Mouse (Mus musculus) MEL (cell line): ENCODE data around the gene Prm1. TPM values are rescaled to one million over a fixed set of nuclear protein-coding genes. Genes with fewer than 3 reads are reported as not detected.

Source experiments
- DNase-seq: peaks from one replicate; pipeline ENCODE4 v3.0.0; 2011; ENCODE audit warnings: low read depth, low spot score
- H3K27ac ChIP-seq: 2 replicates; pipeline ENCODE4 v1.5.1; 2012; ENCODE audit warnings: low read depth, mild to moderate bottlenecking, control low read depth, low read length, moderate library complexity; ENCODE audit not compliant: control insufficient read depth
- H3K27me3 ChIP-seq, 2 experiments: fragments of 150-350 bp in 1 of 2; sonication (generic) in 1 of 2; 2 replicates each; pipeline ENCODE4 v1.6.1; 2012; ENCODE audit warnings: low read length in 2 of 2, mild to moderate bottlenecking in 2 of 2, improper control_type of control experiment in 1 of 2, moderate library complexity in 1 of 2; ENCODE audit not compliant: insufficient read depth in 2 of 2, control insufficient read depth in 1 of 2
- H3K36me3 ChIP-seq, 2 experiments: 2 replicates each; pipeline ENCODE4 v1.6.1; 2012 to 2014; ENCODE audit warnings: low read length in 2 of 2, improper control_type of control experiment in 1 of 2, inconsistent platforms in 1 of 2, mild to moderate bottlenecking in 1 of 2; ENCODE audit not compliant: insufficient read depth in 2 of 2, control insufficient read depth in 1 of 2
- H3K4me1 ChIP-seq, 2 experiments: fragments of 150-350 bp in 1 of 2; sonication (generic) in 1 of 2; 2 replicates each; pipeline ENCODE4 v1.6.1; 2012; ENCODE audit warnings: low read length in 2 of 2, improper control_type of control experiment in 1 of 2, mild to moderate bottlenecking in 1 of 2; ENCODE audit not compliant: insufficient read depth in 2 of 2, control insufficient read depth in 1 of 2
- H3K4me3 ChIP-seq, 2 experiments: fragments of 150-350 bp in 1 of 2; sonication (generic) in 1 of 2; 2 replicates each; pipeline ENCODE4 v1.5.1; 2012; ENCODE audit warnings: low read depth in 2 of 2, low read length in 2 of 2, mild to moderate bottlenecking in 2 of 2, moderate library complexity in 2 of 2, control low read depth in 1 of 2, improper control_type of control experiment in 1 of 2; ENCODE audit not compliant: control insufficient read depth in 1 of 2, insufficient read depth in 1 of 2
- H3K79me2 ChIP-seq: 2 replicates; pipeline ENCODE4 v1.6.1; 2012; ENCODE audit warnings: mild to moderate bottlenecking, low read length, moderate library complexity; ENCODE audit not compliant: control insufficient read depth, poor library complexity, insufficient read depth
- H3K9ac ChIP-seq: 2 replicates; pipeline ENCODE4 v1.6.1; 2012; ENCODE audit warnings: low read depth, mild to moderate bottlenecking, control low read depth, low read length, moderate library complexity; ENCODE audit not compliant: control insufficient read depth, poor library complexity, severe bottlenecking
- H3K9me3 ChIP-seq: fragments of 150-350 bp; sonication (generic); replicated peaks from 2 replicates; pipeline ENCODE4 v1.6.1; 2012; ENCODE audit warnings: mild to moderate bottlenecking, low read length, improper control_type of control experiment, moderate library complexity; ENCODE audit not compliant: insufficient read depth
- EP300 ChIP-seq, 2 experiments: IDR thresholded peaks; 2 replicates each; pipeline ENCODE4 v1.6.1; 2011; ENCODE audit warnings: improper control_type of control experiment in 2 of 2, low read length in 2 of 2, low read depth in 1 of 2, mild to moderate bottlenecking in 1 of 2
- MAFK ChIP-seq: IDR thresholded peaks from 2 replicates; pipeline ENCODE4 v1.6.1; 2011; ENCODE audit warnings: low read depth, mild to moderate bottlenecking, low read length, improper control_type of control experiment, borderline replicate concordance
- MAX ChIP-seq: IDR thresholded peaks from 2 replicates; pipeline ENCODE4 v1.6.1; 2011; ENCODE audit warnings: low read length, improper control_type of control experiment
- MAZ ChIP-seq: IDR thresholded peaks from 2 replicates; pipeline ENCODE4 v1.6.1; 2012; ENCODE audit warnings: low read depth, mild to moderate bottlenecking, inconsistent platforms, low read length, improper control_type of control experiment
- MEF2A ChIP-seq: IDR thresholded peaks from 2 replicates; pipeline ENCODE4 v1.6.1; 2014; ENCODE audit warnings: low read depth, mild to moderate bottlenecking, inconsistent platforms, low read length, improper control_type of control experiment; ENCODE audit not compliant: poor library complexity, insufficient replicate concordance, severe bottlenecking; ENCODE audit errors: extremely low read depth
- MXI1 ChIP-seq: IDR thresholded peaks from 2 replicates; pipeline ENCODE4 v1.6.1; 2011; ENCODE audit warnings: mild to moderate bottlenecking, low read depth, low read length, improper control_type of control experiment
- MYC ChIP-seq: IDR thresholded peaks from 2 replicates; pipeline ENCODE4 v1.6.1; 2011; ENCODE audit warnings: low read depth, mild to moderate bottlenecking, low read length, improper control_type of control experiment, moderate library complexity
- NELFE ChIP-seq: IDR thresholded peaks from 2 replicates; pipeline ENCODE4 v1.6.1; 2011; ENCODE audit warnings: low read depth, low read length, improper control_type of control experiment
- RAD21 ChIP-seq: IDR thresholded peaks from 2 replicates; pipeline ENCODE4 v1.6.1; 2011; ENCODE audit warnings: mild to moderate bottlenecking, low read depth, low read length, improper control_type of control experiment
- SIN3A ChIP-seq: IDR thresholded peaks from 2 replicates; pipeline ENCODE4 v1.6.1; 2012; ENCODE audit warnings: low read length, improper control_type of control experiment, inconsistent platforms
- TAL1 ChIP-seq: IDR thresholded peaks from 2 replicates; pipeline ENCODE4 v1.6.1; 2012; ENCODE audit warnings: mild to moderate bottlenecking, inconsistent platforms, low read length, moderate library complexity, mixed read lengths
- USF2 ChIP-seq, 2 experiments: IDR thresholded peaks; 2 replicates each; pipeline ENCODE4 v1.6.1; 2011 to 2012; ENCODE audit warnings: improper control_type of control experiment in 2 of 2, low read length in 2 of 2, borderline replicate concordance in 1 of 2, inconsistent platforms in 1 of 2, low read depth in 1 of 2, mild to moderate bottlenecking in 1 of 2; ENCODE audit not compliant: insufficient read depth in 1 of 2
- ZC3H11A ChIP-seq: IDR thresholded peaks from 2 replicates; pipeline ENCODE4 v1.6.1; 2012; ENCODE audit warnings: low read depth, mild to moderate bottlenecking, inconsistent platforms, low read length, improper control_type of control experiment
- ZKSCAN1 ChIP-seq: IDR thresholded peaks from 2 replicates; pipeline ENCODE4 v1.6.1; 2012; ENCODE audit warnings: low read depth, mild to moderate bottlenecking, inconsistent platforms, low read length, improper control_type of control experiment, moderate library complexity
- ZNF384 ChIP-seq: IDR thresholded peaks from 2 replicates; pipeline ENCODE4 v1.6.1; 2012; ENCODE audit warnings: low read depth, mild to moderate bottlenecking, inconsistent platforms, low read length, improper control_type of control experiment
- polyA plus RNA-seq, 2 experiments: library from polyadenylated mRNA; stranded (reverse) in 1 of 2; unstranded in 1 of 2; fragments of >175 nt in 1 of 2; fragments of >200 nt in 1 of 2; gene quantifications; 2 replicates each; pipeline versions ENCODE4 v1.2.1 to v1.2.4; 2012; ENCODE audit warnings: low replicate concordance in 2 of 2, low read depth in 1 of 2; ENCODE audit not compliant: insufficient read length in 2 of 2, insufficient read depth in 1 of 2, missing spikeins in 1 of 2
- total RNA-seq: library from RNA; depleted of rRNA; stranded (reverse); fragments of 300-350 nt; gene quantifications from 2 replicates; pipeline ENCODE4 v1.2.3, GENCODE M21; 2012

Gene Prm1
- total and polyA plus RNA-seq, 3 experiments, result not detected

GRCm38 (mm10) chr16:10783883-10784792 is 21.5 kb downstream of the Prm1 start:
- Histone ChIP-seq H3K9ac (peak overlapping the region; percentile 56), H3K4me3 (peak overlapping the region; percentile 70 to 95; a peak in 3 of 4 replicates)
- TF ChIP-seq MAZ, result no peak
- TF ChIP-seq MAX, result no peak
- no peak for TF ChIP-seq MYC
- no peak for TF ChIP-seq ZNF384
- no peak for TF ChIP-seq NELFE
- TF ChIP-seq USF2 (IDR thresholded peaks at IDR 0.05; ENCODE audit: borderline replicate concordance in 1 of 2, insufficient read depth in 1 of 2, low read depth in 1 of 2, low read length in 2 of 2), result no peak
- TF ChIP-seq TAL1, result no peak
- TF ChIP-seq EP300 (IDR thresholded peaks at IDR 0.05; ENCODE audit: low read depth in 1 of 2, low read length in 2 of 2), result no peak
- no peak for TF ChIP-seq ZKSCAN1
- TF ChIP-seq SIN3A, result no peak
- TF ChIP-seq MAFK, result no peak
- TF ChIP-seq RAD21, result no peak
- no peak for TF ChIP-seq MEF2A

GRCm38 (mm10) chr16:10783451-10783850 is 22.2 kb downstream of the Prm1 start:
- TF ChIP-seq ZC3H11A (no peak), MXI1 (no peak), MAX (no peak)
- H3K9ac ChIP-seq, result no peak overlapping the region
- peaks cover 0 to 3% of the 10 kb centered on the region in 2 experiments; a peak in 1 of 4 replicates for H3K4me1 ChIP-seq
- H3K4me3 ChIP-seq, result no peak overlapping the region
- H3K27me3 ChIP-seq, result peaks cover 0 to 4% of the 10 kb centered on the region in 2 experiments; a peak in 3 of 4 replicates
- H3K36me3 ChIP-seq, result no peaks in the 10 kb centered on the region
- no peak for DNase-seq
- no peaks in the 10 kb centered on the region for H3K9me3 ChIP-seq
- no peaks in the 10 kb centered on the region; the same call in 1 of the 2 replicates for H3K79me2 ChIP-seq
- no peak overlapping the region for H3K27ac ChIP-seq

More at GRCm38 (mm10) chr16:10783883-10784792, 21.5 kb downstream of the Prm1 start:
- Histone ChIP-seq H3K9me3 (no peaks in the 10 kb centered on the region), H3K79me2 (no peaks in the 10 kb centered on the region; the same call in 1 of the 2 replicates), H3K36me3 (no peaks in the 10 kb centered on the region), H3K4me1 (peaks cover 0 to 3% of the 10 kb centered on the region in 2 experiments; a peak in 1 of 4 replicates), H3K27me3 (peaks cover 0 to 4% of the 10 kb centered on the region in 2 experiments; a peak in 2 of 4 replicates), H3K27ac (no peak overlapping the region)
- no peak for DNase-seq
